Mouse (Mus musculus) B cell, adult (primary cell): ENCODE measurements around the gene Acin1. TPM values are rescaled to one million over a fixed set of nuclear protein-coding genes. Genes with fewer than 3 reads are reported as not detected.

ENCODE experiments used
- total RNA-seq: library from RNA; stranded (reverse); gene quantifications from 4 replicates; pipeline ENCODE4 v1.2.4, GENCODE M21; 2023; ENCODE audit not compliant: inconsistent age

Gene Acin1
- 488 to 550 TPM (median 542 TPM) in 4 replicates for total RNA-seq

DNA sequence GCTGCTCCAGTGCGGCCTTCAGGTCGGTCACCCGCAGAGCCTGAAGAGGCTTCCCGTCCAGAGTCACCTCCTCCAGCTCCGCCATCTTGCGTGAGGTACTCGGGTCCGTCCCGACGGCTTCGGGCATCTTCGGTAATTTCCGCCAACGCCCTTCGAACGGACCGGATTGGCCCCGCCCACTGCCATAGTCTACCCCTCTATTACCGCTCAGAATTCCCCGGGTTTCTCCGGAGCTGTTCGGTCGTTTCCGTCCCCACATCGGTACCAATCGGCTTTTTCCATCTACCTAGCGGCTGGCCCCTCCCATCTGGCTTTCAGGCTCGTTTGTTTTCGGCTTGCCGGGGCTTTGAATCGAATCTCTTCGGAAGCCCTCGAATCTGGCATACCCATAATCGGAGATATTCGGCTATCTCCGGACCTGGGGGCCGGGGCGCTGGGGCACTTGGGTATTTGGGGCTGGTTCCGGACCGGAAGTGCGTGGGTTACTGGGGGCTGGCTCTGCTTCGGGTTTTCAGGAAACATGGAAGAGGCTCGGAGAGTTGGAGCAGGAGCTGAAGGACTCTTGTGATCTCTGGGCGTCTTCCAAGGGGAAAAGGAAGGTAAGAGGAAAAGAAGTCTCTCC lies at the start of gene Acin1:
TSS of gene Acin1 (minus strand) at position 410 of the 622 bp plus-strand sequence.

DNA sequence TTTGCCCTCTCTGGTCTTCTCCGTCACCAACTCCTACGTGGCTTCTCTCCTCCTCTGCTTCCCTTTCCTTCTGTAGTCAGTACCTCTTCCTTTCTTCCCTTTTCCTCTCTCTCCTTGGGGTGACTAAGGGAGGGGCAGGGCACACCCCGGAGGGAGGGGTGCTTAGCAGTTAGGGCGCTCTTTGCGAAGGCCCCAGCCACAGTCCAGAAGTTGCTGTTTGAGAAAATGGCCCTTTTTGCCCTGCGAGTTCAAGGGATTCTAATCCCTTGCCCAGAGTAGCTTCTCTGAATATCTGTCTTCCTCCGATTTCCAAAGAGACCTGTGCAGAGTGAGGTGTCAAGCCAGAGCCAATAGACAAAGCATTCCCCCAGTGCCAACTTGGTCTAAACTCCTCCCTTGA lies 25.3 kb upstream of the Acin1 start, which contains the start of gene Cebpe:
TSS of gene Cebpe (minus strand) at position 101 of the 400 bp plus-strand sequence.

DNA sequence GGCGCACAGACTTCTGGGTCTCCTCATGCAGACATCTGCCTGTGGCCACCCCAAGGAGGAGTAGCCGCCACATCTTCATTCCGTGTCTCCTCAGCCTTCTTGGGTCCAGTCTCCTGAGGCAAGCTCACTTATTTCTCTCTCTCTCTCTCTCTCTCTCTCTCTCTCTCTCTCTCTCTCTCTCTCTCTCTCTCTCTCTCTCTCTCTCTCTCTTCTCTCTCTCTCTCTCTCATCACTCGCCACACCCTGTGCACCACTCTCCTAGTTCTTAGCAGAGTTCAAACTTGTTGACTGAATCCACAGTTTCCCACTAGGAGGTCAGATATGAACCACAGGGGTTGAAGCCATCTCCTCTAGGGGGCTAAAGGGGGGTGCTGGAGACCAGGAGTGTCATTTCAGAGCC lies 12.0 kb upstream of the Acin1 start, which contains the start of gene Gm29776:
TSS of gene Gm29776 (minus strand) at position 101 of the 400 bp plus-strand sequence.

DNA sequence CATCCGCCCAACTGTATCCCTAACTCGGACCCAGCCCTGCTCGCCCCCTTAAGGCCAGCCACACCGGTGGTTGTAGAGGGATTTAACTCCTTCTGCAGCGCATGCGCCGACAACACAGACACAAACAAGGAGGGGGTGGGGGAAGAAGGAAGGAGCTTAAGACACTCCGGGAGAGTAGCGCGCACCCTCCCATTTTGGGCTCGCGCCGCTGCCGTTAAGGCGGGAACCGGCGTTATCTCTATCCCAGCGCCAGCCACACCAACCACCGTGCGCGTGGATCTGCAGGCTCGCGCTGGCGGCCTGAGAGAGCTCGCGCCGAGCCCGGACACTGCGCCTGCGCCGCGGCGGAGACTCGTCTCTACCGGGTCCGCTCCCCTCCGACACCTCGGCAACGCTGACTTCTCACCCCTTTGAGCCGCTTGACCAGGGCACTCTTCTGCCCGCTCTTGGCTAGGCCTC lies 639 bp downstream of the Acin1 start, which contains the start of gene 1700123O20Rik:
TSS of gene 1700123O20Rik (plus strand) at position 154 of the 459 bp plus-strand sequence.

DNA sequence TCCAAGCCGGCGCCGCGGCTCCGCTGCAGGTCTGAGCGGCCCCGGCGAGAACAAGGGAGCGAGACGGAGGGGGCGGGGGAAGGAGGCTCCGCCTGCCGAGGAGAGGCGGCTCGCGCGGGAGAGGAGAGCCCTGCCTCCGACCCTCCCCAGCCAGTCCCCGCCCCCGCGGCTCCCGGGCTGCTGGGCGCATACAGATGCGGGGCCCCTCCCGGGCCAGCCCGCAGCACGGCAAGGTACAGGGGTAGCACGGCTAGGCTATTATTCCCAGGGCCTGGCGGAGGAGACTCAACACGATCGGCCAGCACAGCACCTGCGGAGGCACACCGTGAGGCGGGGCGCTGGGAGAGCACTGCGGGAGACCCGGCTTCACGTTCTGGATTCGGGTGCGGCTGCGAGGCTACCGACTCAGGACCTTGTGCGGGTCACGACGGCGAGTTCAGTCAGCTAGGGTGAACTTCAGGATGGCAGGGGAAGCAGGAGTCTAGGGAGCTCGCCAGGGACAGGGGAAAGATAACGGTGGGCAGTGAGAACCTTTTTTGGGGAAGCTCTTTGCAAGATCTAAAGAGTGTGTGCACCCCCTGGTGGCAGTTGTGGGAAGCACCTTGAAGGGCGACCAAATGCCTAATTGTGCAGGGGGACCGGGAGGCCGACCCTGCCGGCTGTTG lies 45.3 kb downstream of the Acin1 start, which contains the start of gene Cdh24:
TSS of gene Cdh24 (minus strand) at position 60 of the 665 bp plus-strand sequence.

DNA sequence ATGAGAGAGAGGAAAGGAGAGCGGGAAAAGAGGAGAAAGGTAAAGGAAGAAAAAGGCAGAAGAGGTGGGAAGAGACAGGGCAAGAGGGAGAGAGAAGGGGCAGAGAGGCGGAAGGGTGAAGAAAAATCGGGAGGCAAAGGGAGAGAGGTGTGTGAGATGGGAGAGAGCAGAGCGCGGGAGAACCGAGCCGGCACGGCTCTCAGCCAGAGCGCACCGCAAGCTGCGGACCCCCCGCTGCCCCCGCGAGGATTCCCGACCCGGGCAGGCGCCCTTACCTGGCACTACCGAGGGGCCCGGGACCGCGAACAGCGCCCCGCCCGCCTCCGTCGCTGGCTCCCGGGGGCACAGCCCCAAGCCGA lies 45.8 kb downstream of the Acin1 start, which contains the start of gene Gm17606:
TSS of gene Gm17606 (plus strand) at position 7 of the 359 bp plus-strand sequence.

DNA sequence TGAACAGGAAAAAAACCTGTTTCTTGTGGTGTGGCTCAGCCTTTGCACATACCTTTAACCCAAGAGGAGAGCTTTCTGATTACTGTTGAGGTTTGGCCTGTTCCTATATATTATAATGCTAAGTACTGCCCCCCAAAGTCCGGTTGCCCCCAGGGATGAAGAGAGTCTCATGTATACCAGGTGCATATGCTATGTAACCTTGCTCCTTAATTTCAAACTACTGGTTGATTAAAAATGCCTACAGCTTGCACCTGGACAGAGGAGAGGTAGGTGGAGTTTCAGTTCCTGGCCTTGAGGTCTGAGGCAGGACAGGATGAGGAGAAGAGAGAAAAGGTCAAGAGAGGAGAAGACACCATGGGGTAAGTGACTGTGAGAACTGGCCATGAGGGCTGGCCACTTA lies 65.6 kb downstream of the Acin1 start, which contains the start of gene Psmb11:
TSS of gene Psmb11 (plus strand) at position 301 of the 400 bp plus-strand sequence.

DNA sequence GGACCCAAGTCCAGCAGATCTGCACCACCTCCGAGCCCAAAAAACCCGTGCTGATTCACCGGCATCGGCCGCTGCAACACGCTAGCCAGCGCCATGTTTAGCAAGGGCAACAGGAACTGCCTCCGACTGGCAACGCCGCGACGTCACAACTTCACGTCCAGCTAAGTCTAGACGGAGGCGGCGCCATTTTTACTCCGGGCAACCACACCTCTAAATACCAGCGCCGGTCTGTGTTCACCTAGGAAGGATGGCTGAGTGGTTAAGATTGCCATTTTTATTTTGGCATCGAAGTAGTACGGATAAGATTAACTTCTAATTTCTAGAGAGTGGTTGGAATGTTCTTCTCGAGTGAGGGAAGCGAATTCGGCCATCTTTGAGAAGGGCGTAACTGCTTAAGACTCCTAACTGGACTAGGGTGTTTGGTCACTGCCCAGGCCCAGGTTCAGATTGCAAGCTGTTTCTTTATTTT lies 68.8 kb downstream of the Acin1 start, which contains the start of gene Psmb5:
TSS of gene Psmb5 (minus strand) at position 126 of the 469 bp plus-strand sequence.

DNA sequence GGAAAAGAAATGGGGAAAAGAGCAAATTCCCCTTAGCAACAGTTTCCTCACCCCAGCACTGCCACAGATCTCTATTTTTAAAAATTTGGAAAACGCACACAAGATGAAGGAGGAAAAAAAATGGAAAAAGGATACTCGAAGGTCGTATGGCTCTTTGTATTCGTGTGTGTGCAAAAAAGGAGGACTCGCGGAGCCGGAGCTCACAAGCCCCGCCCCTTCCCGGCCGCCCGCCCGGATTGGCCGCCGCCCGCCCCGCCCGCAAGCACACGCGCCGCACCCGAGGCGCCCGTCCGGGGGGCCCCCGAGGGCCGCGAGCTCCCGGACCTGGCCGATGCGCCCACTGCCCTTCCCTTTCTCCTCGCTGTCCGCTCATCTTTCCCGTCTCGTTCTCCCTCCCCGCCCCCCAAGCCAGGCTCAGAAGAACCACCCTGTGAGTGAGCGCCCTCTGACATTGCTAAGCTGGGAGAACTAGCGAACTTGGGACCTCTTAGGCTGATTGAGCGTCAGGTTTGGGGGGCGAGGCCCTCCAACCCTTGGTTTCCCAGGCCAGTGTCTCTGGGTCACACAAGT lies 80.9 kb downstream of the Acin1 start, which contains the start of gene 4931414P19Rik:
TSS of gene 4931414P19Rik (minus strand) at position 242 of the 570 bp plus-strand sequence.

Other genes starting within 250 kb of the Acin1 start
- gene Lrp10, start 222.8 kb downstream of the Acin1 start, total RNA-seq: 180 to 202 TPM (median 185 TPM) in 4 replicates
- gene Rem2, start 210.8 kb downstream of the Acin1 start, total RNA-seq: 1.1 to 2.1 TPM (median 1.4 TPM) in 4 replicates
- gene Prmt5, start 169.4 kb downstream of the Acin1 start, total RNA-seq: 31.8 to 42.2 TPM (median 34.2 TPM) in 4 replicates
- 10.7 to 13.0 TPM (median 12.2 TPM) in 4 replicates for gene Haus4, start 132.3 kb downstream of the Acin1 start, total RNA-seq
- 0.18 to 0.32 TPM in 2 of 4 replicates, not detected in the others for gene Ajuba, start 109.4 kb downstream of the Acin1 start, total RNA-seq
- 5.1 to 9.3 TPM (median 6.8 TPM) in 4 replicates for gene 4931414P19Rik, start 80.9 kb downstream of the Acin1 start, total RNA-seq
- gene Psmb5, start 68.9 kb downstream of the Acin1 start, total RNA-seq: 55.7 to 68.6 TPM (median 59.9 TPM) in 4 replicates
- gene Psmb11, start 65.5 kb downstream of the Acin1 start, total RNA-seq: not detected in 4 replicates
- gene Gm17606, start 46.0 kb downstream of the Acin1 start, total RNA-seq: not detected in 4 replicates
- gene Cdh24, start 45.6 kb downstream of the Acin1 start, total RNA-seq: 3.8 to 6.9 TPM (median 4.5 TPM) in 4 replicates
- gene 1700123O20Rik, start 715 bp downstream of the Acin1 start, total RNA-seq: 25.3 to 32.9 TPM (median 30.5 TPM) in 4 replicates
- gene Gm29776, start 11.9 kb upstream of the Acin1 start, total RNA-seq: not detected in 4 replicates
- not detected in 4 replicates for gene Cebpe, start 25.2 kb upstream of the Acin1 start, total RNA-seq
- 0.27 to 0.51 TPM (median 0.37 TPM) in 4 replicates for gene Slc7a8, start 95.0 kb upstream of the Acin1 start, total RNA-seq
- not detected in 4 replicates for gene Rnf212b, start 127.2 kb upstream of the Acin1 start, total RNA-seq
- gene Homez, start 184.0 kb upstream of the Acin1 start, total RNA-seq: 4.9 to 10.9 TPM (median 7.9 TPM) in 4 replicates
- gene Ppp1r3e, start 190.6 kb upstream of the Acin1 start, total RNA-seq: 2.1 to 3.8 TPM (median 2.4 TPM) in 4 replicates
- gene Bcl2l2, start 196.4 kb upstream of the Acin1 start, total RNA-seq: 7.1 to 13.1 TPM (median 10.6 TPM) in 4 replicates
- 1.8 to 3.4 TPM (median 3.3 TPM) in 3 of 4 replicates, not detected in the other for gene Gm20521, start 196.5 kb upstream of the Acin1 start, total RNA-seq
- 262 to 290 TPM (median 280 TPM) in 4 replicates for gene Pabpn1, start 205.6 kb upstream of the Acin1 start, total RNA-seq
- 2.4 to 3.5 TPM (median 2.8 TPM) in 4 replicates for gene Slc22a17, start 226.2 kb upstream of the Acin1 start, total RNA-seq
- not detected in 4 replicates for gene Efs, start 239.2 kb upstream of the Acin1 start, total RNA-seq
- not detected in 4 replicates for gene Il25, start 245.8 kb upstream of the Acin1 start, total RNA-seq
- not detected in 4 replicates for gene Cmtm5, start 249.3 kb upstream of the Acin1 start, total RNA-seq